Mouse (Mus musculus) erythroblast, embryonic 14.5 days (primary cell): ENCODE results near the gene Gk. TPM values are rescaled to one million over a fixed set of nuclear protein-coding genes. Genes with fewer than 3 reads are reported as not detected.

Source experiments
- H3K27me3 ChIP-seq: 2 replicates; pipeline ENCODE4 v1.6.1; 2012; ENCODE audit warnings: inconsistent platforms; ENCODE audit not compliant: control insufficient read depth
- H3K36me3 ChIP-seq: 2 replicates; pipeline ENCODE4 v1.6.1; 2012; ENCODE audit warnings: mild to moderate bottlenecking, inconsistent platforms; ENCODE audit not compliant: control insufficient read depth
- H3K4me1 ChIP-seq: 2 replicates; pipeline ENCODE4 v1.6.1; 2012; ENCODE audit warnings: inconsistent platforms; ENCODE audit not compliant: control insufficient read depth
- H3K4me3 ChIP-seq: replicated peaks from 2 replicates; pipeline ENCODE3; 2012; ENCODE audit warnings: moderate library complexity, mild to moderate bottlenecking, inconsistent platforms
- H3K9me3 ChIP-seq: 2 replicates; pipeline ENCODE4 v1.6.1; 2012; ENCODE audit warnings: low read length, inconsistent platforms, mixed read lengths; ENCODE audit not compliant: control insufficient read depth
- GATA1 ChIP-seq: IDR thresholded peaks from 2 replicates; pipeline ENCODE4 v1.6.1; 2012; ENCODE audit warnings: low read length, inconsistent platforms, mixed read lengths
- TAL1 ChIP-seq: IDR thresholded peaks from 3 replicates; pipeline ENCODE4 v1.6.1; 2012; ENCODE audit warnings: low read length, inconsistent platforms, mixed read lengths
- polyA plus RNA-seq: library from polyadenylated mRNA; stranded (reverse); fragments of >175 nt; gene quantifications from 2 replicates; pipeline ENCODE4 v1.2.3, GENCODE M21; 2012

Gk gene
- 0.02 TPM in 1 of 2 replicates, not detected in the other for polyA plus RNA-seq

GRCm38 (mm10) chrX:85776544-85777087, at the start of gene Gk:
TSS of gene Gk (minus strand) at chrX:85776819.
- H3K4me1 ChIP-seq: peaks cover 13% of the 10 kb centered on the region
- H3K36me3 ChIP-seq: no peaks in the 10 kb centered on the region
- TF ChIP-seq TAL1: no peak
- H3K4me3 ChIP-seq: peak within 1 kb of the TSS; percentile 74
- peaks cover 2% of the 10 kb centered on the region; the same call in 1 of the 2 replicates for H3K27me3 ChIP-seq
- H3K9me3 ChIP-seq: peaks cover 7% of the 10 kb centered on the region; the same call in 1 of the 2 replicates

GRCm38 (mm10) chrX:85804706-85805376, 28.2 kb upstream of the Gk start:
- H3K27me3 ChIP-seq: no peaks in the 10 kb centered on the region
- no peaks in the 10 kb centered on the region for H3K4me1 ChIP-seq
- H3K9me3 ChIP-seq: peaks cover 4% of the 10 kb centered on the region
- TF ChIP-seq TAL1 (no peak), GATA1 (no peak)
- H3K4me3 ChIP-seq: no peak overlapping the region
- no peaks in the 10 kb centered on the region for H3K36me3 ChIP-seq

GRCm38 (mm10) chrX:85803006-85803405, 26.4 kb upstream of the Gk start:
- no peaks in the 10 kb centered on the region for H3K27me3 ChIP-seq
- 0 out of 2 replicates have a peak, but pooled peaks cover 2% of the 10 kb centered on the region for H3K9me3 ChIP-seq
- no peaks in the 10 kb centered on the region for H3K4me1 ChIP-seq
- TF ChIP-seq GATA1: no peak
- no peak for TF ChIP-seq TAL1
- H3K4me3 ChIP-seq: no peak overlapping the region
- no peaks in the 10 kb centered on the region for H3K36me3 ChIP-seq

GRCm38 (mm10) chrX:85797449-85797848, 20.8 kb upstream of the Gk start:
- Histone ChIP-seq H3K27me3 (no peaks in the 10 kb centered on the region), H3K4me3 (no peak overlapping the region), H3K9me3 (peaks cover 2% of the 10 kb centered on the region; the same call in 1 of the 2 replicates), H3K4me1 (no peaks in the 10 kb centered on the region), H3K36me3 (no peaks in the 10 kb centered on the region)
- no peak for TF ChIP-seq GATA1
- TF ChIP-seq TAL1: no peak

GRCm38 (mm10) chrX:85778346-85778745, 1.7 kb upstream of the Gk start:
- Histone ChIP-seq H3K27me3 (peaks cover 2% of the 10 kb centered on the region; the same call in 1 of the 2 replicates), H3K4me3 (no peak overlapping the region), H3K36me3 (no peaks in the 10 kb centered on the region), H3K9me3 (peaks cover 7% of the 10 kb centered on the region; the same call in 1 of the 2 replicates), H3K4me1 (peaks cover 13% of the 10 kb centered on the region)
- no peak for TF ChIP-seq GATA1
- no peak for TF ChIP-seq TAL1

- Histone ChIP-seq H3K4me1 (peaks cover 13% of the 10 kb centered on the region), H3K36me3 (no peaks in the 10 kb centered on the region), H3K9me3 (peaks cover 7% of the 10 kb centered on the region; the same call in 1 of the 2 replicates), H3K4me3 (peak overlapping the region; percentile 74), H3K27me3 (peaks cover 2% of the 10 kb centered on the region; the same call in 1 of the 2 replicates)
- TF ChIP-seq GATA1: no peak
- TF ChIP-seq TAL1: no peak
Observed at GRCm38 (mm10) chrX:85777141-85777540, 522 bp upstream of the Gk start.

- TF ChIP-seq GATA1 (no peak), TAL1 (no peak)
- peaks cover 7% of the 10 kb centered on the region; the same call in 1 of the 2 replicates for H3K9me3 ChIP-seq
- H3K4me1 ChIP-seq: peaks cover 13% of the 10 kb centered on the region
- H3K4me3 ChIP-seq: peak overlapping the region; percentile 74
- no peaks in the 10 kb centered on the region for H3K36me3 ChIP-seq
- H3K27me3 ChIP-seq: peaks cover 2% of the 10 kb centered on the region; the same call in 1 of the 2 replicates
Observed at GRCm38 (mm10) chrX:85775879-85776543, 608 bp downstream of the Gk start.

GRCm38 (mm10) chrX:85771303-85771702, 5.3 kb downstream of the Gk start:
- TF ChIP-seq TAL1 (no peak), GATA1 (no peak)

GRCm38 (mm10) chrX:85770747-85771146, 5.9 kb downstream of the Gk start:
- H3K4me1 ChIP-seq: peaks cover 7% of the 10 kb centered on the region
- no peak for TF ChIP-seq GATA1
- TF ChIP-seq TAL1: no peak
- H3K4me3 ChIP-seq: no peak overlapping the region
- no peaks in the 10 kb centered on the region for H3K27me3 ChIP-seq
- H3K36me3 ChIP-seq: no peaks in the 10 kb centered on the region
- H3K9me3 ChIP-seq: no peaks in the 10 kb centered on the region

More at GRCm38 (mm10) chrX:85771303-85771702, 5.3 kb downstream of the Gk start:
- H3K27me3 ChIP-seq: no peaks in the 10 kb centered on the region; the same call in 1 of the 2 replicates
- no peaks in the 10 kb centered on the region for H3K36me3 ChIP-seq
- H3K4me3 ChIP-seq: no peak overlapping the region
- peaks cover 13% of the 10 kb centered on the region for H3K4me1 ChIP-seq
- H3K9me3 ChIP-seq: peaks cover 2% of the 10 kb centered on the region; the same call in 1 of the 2 replicates
